Mouse (Mus musculus): ENCODE measurements around the gene Aim2.

- TF ChIP-seq CTCF (IDR thresholded peaks at IDR 0.05; ENCODE audit: control insufficient read depth, insufficient read depth, insufficient read length): no peak
- TF ChIP-seq MYOG (IDR thresholded peaks at IDR 0.05; ENCODE audit: control insufficient read depth, extremely low read depth, insufficient read length): no peak
- no peak for TF ChIP-seq MAX (IDR thresholded peaks at IDR 0.05)
- TF ChIP-seq USF1 (IDR thresholded peaks at IDR 0.05; ENCODE audit: low read depth): no peak
- no peak for TF ChIP-seq CEBPB (IDR thresholded peaks at IDR 0.05; ENCODE audit: low read depth)
- TF ChIP-seq FOSL1 (IDR thresholded peaks at IDR 0.05; ENCODE audit: insufficient read depth, low read length, poor library complexity, severe bottlenecking): no peak
These were observed 58.4 kb downstream of the Aim2 start for GRCm38 (mm10) chr1:173409066-173409465.
